Mouse (Mus musculus): ENCODE measurements around the gene Sh3gl2. TPM values are rescaled to one million over a fixed set of nuclear protein-coding genes. Genes with fewer than 3 reads are reported as not detected.

Sh3gl2 gene
- total RNA-seq, 2 experiments from 2014 or later = not detected

GRCm38 (mm10) chr4:85289990-85290389 is 85.1 kb downstream of the Sh3gl2 start:
- no peak for ATAC-seq (replicated peaks; ENCODE audit: low FRiP score, low TSS enrichment, poor library complexity, severe bottlenecking)

GRCm38 (mm10) chr4:85291296-85291695 is 86.4 kb downstream of the Sh3gl2 start:
- ATAC-seq (replicated peaks; ENCODE audit: low FRiP score, low TSS enrichment, poor library complexity, severe bottlenecking) = no peak

GRCm38 (mm10) chr4:85293368-85293767 is 88.4 kb downstream of the Sh3gl2 start:
- ATAC-seq (replicated peaks; ENCODE audit: low FRiP score, low TSS enrichment, poor library complexity, severe bottlenecking) = no peak

GRCm38 (mm10) chr4:85300610-85301405 is 95.9 kb downstream of the Sh3gl2 start:
- ATAC-seq (replicated peaks; ENCODE audit: low FRiP score, low TSS enrichment, poor library complexity, severe bottlenecking) = no peak

- ATAC-seq (replicated peaks; ENCODE audit: low FRiP score, low TSS enrichment, poor library complexity, severe bottlenecking) = no peak
Measured at GRCm38 (mm10) chr4:85305912-85306573, 101.1 kb downstream of the Sh3gl2 start.

- ATAC-seq (replicated peaks; ENCODE audit: low FRiP score, low TSS enrichment, poor library complexity, severe bottlenecking) = no peak
Measured at GRCm38 (mm10) chr4:85319092-85319491, 114.2 kb downstream of the Sh3gl2 start.

- ATAC-seq (replicated peaks; ENCODE audit: low FRiP score, low TSS enrichment, poor library complexity, severe bottlenecking) = no peak
Measured at GRCm38 (mm10) chr4:85325454-85325853, 120.5 kb downstream of the Sh3gl2 start.

- ATAC-seq (replicated peaks; ENCODE audit: low FRiP score, low TSS enrichment, poor library complexity, severe bottlenecking) = no peak
Measured at GRCm38 (mm10) chr4:85326052-85326451, 121.1 kb downstream of the Sh3gl2 start.

GRCm38 (mm10) chr4:85334688-85335200 is 129.8 kb downstream of the Sh3gl2 start:
- ATAC-seq (replicated peaks; ENCODE audit: low FRiP score, low TSS enrichment, poor library complexity, severe bottlenecking) = no peak

GRCm38 (mm10) chr4:85336356-85336755 is 131.4 kb downstream of the Sh3gl2 start:
- no peak for ATAC-seq (replicated peaks; ENCODE audit: low FRiP score, low TSS enrichment, poor library complexity, severe bottlenecking)

GRCm38 (mm10) chr4:85339126-85339525 is 134.2 kb downstream of the Sh3gl2 start:
- ATAC-seq (replicated peaks; ENCODE audit: low FRiP score, low TSS enrichment, poor library complexity, severe bottlenecking) = no peak

GRCm38 (mm10) chr4:85340686-85341085 is 135.8 kb downstream of the Sh3gl2 start:
- no peak for ATAC-seq (replicated peaks; ENCODE audit: low FRiP score, low TSS enrichment, poor library complexity, severe bottlenecking)

- ATAC-seq (replicated peaks; ENCODE audit: low FRiP score, low TSS enrichment, poor library complexity, severe bottlenecking) = no peak
Measured at GRCm38 (mm10) chr4:85345911-85346310, 141.0 kb downstream of the Sh3gl2 start.

GRCm38 (mm10) chr4:85348079-85348643 is 143.2 kb downstream of the Sh3gl2 start:
- ATAC-seq (replicated peaks; ENCODE audit: low FRiP score, low TSS enrichment, poor library complexity, severe bottlenecking) = no peak

- ATAC-seq (replicated peaks; ENCODE audit: low FRiP score, low TSS enrichment, poor library complexity, severe bottlenecking) = no peak
Measured at GRCm38 (mm10) chr4:85362661-85363060, 157.7 kb downstream of the Sh3gl2 start.

GRCm38 (mm10) chr4:85363205-85363604 is 158.3 kb downstream of the Sh3gl2 start:
- ATAC-seq (replicated peaks; ENCODE audit: low FRiP score, low TSS enrichment, poor library complexity, severe bottlenecking) = no peak

- ATAC-seq (replicated peaks; ENCODE audit: low FRiP score, low TSS enrichment, poor library complexity, severe bottlenecking) = no peak
Measured at GRCm38 (mm10) chr4:85371036-85371435, 166.1 kb downstream of the Sh3gl2 start.

- ATAC-seq (replicated peaks; ENCODE audit: low FRiP score, low TSS enrichment, poor library complexity, severe bottlenecking) = no peak
Measured at GRCm38 (mm10) chr4:85374801-85375200, 169.9 kb downstream of the Sh3gl2 start.

GRCm38 (mm10) chr4:85376187-85376586 is 171.3 kb downstream of the Sh3gl2 start:
- no peak for ATAC-seq (replicated peaks; ENCODE audit: low FRiP score, low TSS enrichment, poor library complexity, severe bottlenecking)

- no peak for ATAC-seq (replicated peaks; ENCODE audit: low FRiP score, low TSS enrichment, poor library complexity, severe bottlenecking)
Measured at GRCm38 (mm10) chr4:85376610-85377009, 171.7 kb downstream of the Sh3gl2 start.
